Mouse (Mus musculus) ovary, adult 18-20 months (tissue): ENCODE data around the gene Nsd1.

Experiments
- DNase-seq: peaks from one replicate; pipeline ENCODE4 v3.0.0; 2022; ENCODE audit warnings: low spot score, mixed read lengths

The Nsd1 gene

GRCm38 (mm10) chr13:55209649-55210192 lies at the start of gene Nsd1:
Nsd1 (plus strand) TSS chr13:55209782.
- no peak for DNase-seq

GRCm38 (mm10) chr13:55162365-55162764 lies 47.2 kb upstream of the Nsd1 start:
- DNase-seq, result no peak

GRCm38 (mm10) chr13:55163553-55163952 lies 46.0 kb upstream of the Nsd1 start:
- DNase-seq, result no peak

- no peak for DNase-seq
Measured at GRCm38 (mm10) chr13:55165831-55166339, 43.7 kb upstream of the Nsd1 start.

DNA sequence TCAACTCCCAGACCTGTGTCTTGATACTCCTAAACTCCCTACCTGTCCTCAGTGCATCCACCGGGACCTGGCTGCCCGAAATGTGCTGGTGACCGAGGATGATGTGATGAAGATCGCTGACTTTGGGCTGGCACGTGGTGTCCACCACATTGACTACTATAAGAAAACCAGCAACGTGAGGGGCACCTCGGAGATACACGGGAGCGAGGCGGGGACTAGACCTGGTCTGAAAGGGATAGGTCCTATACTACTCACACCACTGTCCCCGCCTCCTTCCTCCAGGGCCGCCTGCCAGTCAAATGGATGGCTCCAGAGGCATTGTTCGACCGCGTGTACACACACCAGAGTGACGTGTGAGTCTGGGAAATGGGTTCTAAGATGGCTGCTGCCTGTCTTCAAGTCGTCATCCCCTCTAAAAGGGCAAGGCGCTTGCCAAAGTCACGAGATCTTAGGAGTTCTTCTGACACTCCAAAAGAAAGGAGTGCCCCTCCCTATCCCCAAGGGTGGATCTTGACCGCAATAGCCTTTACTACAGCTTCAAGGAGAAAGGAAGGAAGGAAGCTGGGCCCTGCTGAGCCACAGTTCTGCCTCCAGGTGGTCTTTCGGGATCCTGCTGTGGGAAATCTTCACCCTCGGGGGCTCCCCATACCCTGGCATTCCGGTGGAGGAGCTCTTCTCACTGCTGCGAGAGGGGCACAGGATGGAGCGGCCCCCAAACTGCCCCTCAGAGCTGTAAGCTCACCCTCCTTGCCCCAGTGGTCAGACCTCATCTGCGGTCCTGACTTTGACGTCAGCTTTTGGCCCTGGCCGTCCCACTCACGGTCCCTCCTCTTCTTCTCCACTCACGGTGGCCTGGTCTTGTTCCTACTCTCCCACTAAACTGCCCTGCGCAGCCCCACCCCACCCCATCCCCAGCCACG lies 42.5 kb upstream of the Nsd1 start:
- DNase-seq, result no peak

- DNase-seq, result no peak
Measured at GRCm38 (mm10) chr13:55167798-55168197, 41.8 kb upstream of the Nsd1 start.

DNA sequence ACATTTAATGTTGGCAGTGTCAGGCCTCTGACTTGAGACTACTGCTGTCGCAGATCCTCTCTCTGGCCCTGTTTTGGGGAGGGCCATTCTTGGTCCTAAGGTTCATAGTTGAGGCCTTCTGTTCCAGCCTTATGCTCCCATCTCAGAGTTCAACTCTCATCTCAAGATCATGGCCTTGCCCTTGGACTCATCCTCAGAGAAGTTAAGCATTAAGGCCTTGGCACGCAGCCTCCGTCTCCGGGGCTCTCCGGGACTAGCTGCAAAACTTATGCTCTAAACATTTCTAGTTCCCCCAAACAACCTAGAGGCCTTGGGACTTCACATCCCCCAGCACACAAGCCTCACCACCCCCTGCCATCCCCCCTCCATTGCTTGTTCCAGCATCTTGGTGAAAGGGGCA lies 41.3 kb upstream of the Nsd1 start:
- DNase-seq, result peak; percentile 50

DNA sequence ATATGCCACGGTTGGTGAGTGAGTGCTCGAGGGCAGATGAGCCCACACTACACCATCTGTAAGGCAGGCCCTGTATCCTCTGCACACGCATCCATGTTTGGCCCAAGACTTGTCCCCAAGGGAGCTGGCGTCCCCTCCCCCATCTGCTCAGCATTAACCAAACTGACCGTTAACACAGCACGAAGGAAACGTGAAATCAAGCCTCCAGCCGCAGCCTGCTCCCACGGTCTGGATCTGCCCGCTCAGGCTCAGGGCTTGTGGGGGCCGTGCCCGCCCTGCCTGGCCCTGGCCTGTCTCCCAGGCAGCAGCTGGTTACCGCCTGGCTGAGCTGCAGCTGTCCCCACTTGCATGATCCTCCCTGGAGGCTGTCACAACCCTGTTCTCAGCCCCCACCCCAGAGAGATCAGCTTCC lies 40.6 kb upstream of the Nsd1 start:
- DNase-seq, result peak; percentile 63

- DNase-seq, result peak; percentile 36
Measured at GRCm38 (mm10) chr13:55171517-55172335, 37.9 kb upstream of the Nsd1 start.

DNA sequence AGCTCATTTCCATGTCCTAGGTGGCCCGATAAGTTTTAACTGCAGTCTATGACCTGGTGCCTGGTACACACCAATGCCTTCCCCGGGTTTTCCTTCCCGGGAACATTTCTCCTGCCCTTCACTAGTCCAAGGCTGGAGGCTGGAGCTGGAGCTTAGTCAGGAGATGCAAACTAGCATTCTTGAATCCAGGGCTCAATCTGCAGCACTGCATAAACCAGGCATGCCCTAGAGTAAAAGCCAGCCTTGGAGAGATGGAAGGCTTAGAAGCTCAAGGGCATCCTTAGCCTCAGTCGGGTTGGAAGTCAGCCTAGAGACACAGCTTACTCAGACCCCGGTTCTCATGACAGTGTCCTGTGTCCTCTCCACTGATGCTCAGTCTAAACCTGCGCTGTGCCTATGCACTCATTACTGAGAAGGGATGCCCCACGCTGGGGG lies 37.2 kb upstream of the Nsd1 start:
- DNase-seq, result no peak

GRCm38 (mm10) chr13:55174347-55174746 lies 35.2 kb upstream of the Nsd1 start:
- DNase-seq, result no peak

GRCm38 (mm10) chr13:55176265-55176664 lies 33.3 kb upstream of the Nsd1 start:
- no peak for DNase-seq

DNA sequence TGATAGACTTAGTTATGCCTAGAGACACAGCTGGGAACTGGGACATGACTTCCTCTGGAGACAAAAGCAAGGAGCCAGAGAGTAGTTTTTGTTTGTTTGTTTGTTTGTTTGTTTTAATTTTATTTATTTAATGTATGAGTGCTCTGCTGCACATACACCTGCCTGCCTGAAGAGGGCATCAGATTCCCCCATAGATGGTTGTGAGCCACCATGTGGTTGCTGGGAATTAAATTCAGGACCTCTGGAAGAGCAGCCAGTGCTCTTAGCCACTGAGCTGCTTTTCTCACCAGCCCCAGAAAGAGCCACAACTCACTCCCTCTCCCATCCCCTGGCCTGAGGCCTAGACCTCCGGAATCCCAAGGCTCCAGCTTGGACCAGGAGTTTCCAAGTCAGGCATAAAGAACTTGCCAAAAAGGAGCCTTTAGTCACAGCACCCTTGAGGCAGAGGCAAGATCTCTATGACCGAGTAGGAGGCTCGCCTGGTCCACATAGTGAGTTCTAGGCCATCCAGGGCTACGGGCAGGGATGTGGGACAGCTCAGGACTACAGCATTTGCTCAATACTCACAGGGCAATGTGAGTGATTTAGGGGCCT lies 31.6 kb upstream of the Nsd1 start:
- no peak for DNase-seq

- DNase-seq, result no peak
Measured at GRCm38 (mm10) chr13:55178556-55178955, 31.0 kb upstream of the Nsd1 start.

GRCm38 (mm10) chr13:55179591-55179990 lies 30.0 kb upstream of the Nsd1 start:
- DNase-seq, result no peak

DNA sequence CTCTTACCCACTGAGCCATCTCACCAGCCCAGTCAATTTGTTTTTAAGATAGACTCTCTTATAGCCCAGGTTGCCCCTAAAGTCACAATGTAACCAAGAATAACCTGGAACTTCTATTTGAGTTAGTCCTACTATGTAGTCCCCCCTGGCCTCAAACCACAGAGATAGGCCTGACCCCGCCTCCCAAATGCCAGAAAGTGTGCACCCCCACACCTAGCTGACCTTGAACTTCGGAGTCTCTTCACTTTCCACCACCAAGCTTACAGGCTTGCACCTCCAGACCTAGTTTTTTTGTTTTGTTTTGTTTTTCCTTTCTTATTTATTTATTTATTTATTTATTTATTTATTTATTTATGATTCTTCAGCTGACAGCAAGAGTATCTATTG lies 27.8 kb upstream of the Nsd1 start:
- DNase-seq, result no peak

GRCm38 (mm10) chr13:55182173-55182894 lies 27.2 kb upstream of the Nsd1 start:
- peak; percentile 76 for DNase-seq

- DNase-seq, result no peak
Measured at GRCm38 (mm10) chr13:55183382-55183781, 26.2 kb upstream of the Nsd1 start.

DNA sequence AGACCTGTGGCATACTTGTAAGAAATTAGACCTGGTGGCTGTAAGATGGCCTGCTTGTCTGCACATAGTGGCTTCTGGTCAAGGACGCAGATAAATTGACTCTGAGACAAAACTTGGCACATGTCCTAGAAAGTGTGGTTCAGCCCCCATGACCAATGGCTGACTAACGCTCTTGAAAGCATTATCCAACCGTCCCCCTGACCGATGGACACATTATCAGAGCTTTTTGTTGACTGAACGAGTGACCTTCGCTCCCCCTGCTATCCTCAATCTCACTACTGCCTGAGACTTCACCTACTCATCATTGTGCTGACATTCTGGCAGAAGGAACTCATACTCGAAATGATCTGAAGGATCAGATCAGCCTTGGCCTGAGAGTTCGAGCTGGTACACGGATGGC lies 22.5 kb upstream of the Nsd1 start:
- DNase-seq, result peak; percentile 58

DNA sequence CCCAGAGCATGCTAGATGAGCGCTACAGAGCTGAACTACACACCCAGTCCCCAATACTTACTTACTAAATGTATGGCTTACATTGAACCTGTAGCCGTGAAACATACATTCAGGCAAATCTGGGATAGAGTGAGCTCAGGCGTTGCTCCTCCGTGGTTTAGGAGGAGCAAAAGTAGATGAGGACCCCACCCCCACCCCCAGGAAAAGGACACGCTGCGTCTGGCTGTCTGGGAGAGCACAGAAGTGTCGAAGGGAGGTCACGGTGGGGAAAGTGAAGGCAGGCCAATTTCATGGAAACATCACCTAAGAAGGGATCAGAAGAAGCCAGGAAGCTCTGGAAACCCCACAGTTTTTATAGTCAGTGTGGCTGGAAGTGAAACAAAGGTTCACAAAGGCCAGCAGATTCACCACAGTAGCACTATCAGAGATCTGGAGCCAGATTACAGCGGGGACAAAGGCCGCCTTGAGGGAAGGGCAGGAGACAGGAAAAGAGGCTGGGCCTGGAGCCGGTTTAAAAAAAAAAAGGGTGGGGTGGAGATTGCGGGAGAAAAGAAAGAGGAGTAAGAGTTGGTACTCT lies 20.0 kb upstream of the Nsd1 start:
- no peak for DNase-seq
